Mouse (Mus musculus) ES-E14 (cell line): ENCODE measurements around the gene Nav1.

Source experiments
- HCFC1 ChIP-seq: IDR thresholded peaks from 2 replicates; pipeline ENCODE4 v1.6.1; 2012; ENCODE audit warnings: low read length, inconsistent platforms, borderline replicate concordance; ENCODE audit not compliant: insufficient read depth
- MAFK ChIP-seq: IDR thresholded peaks from 2 replicates; pipeline ENCODE4 v1.6.1; 2014; ENCODE audit warnings: mild to moderate bottlenecking, low read depth, low read length, inconsistent platforms; ENCODE audit not compliant: insufficient read depth
- ZC3H11A ChIP-seq: IDR thresholded peaks from 2 replicates; pipeline ENCODE4 v1.6.1; 2012; ENCODE audit warnings: low read depth, mild to moderate bottlenecking, inconsistent platforms, low read length, borderline replicate concordance

GRCm38 (mm10) chr1:135615715-135616641 lies 8.9 kb upstream of the Nav1 start:
- no peak for TF ChIP-seq MAFK
- no peak for TF ChIP-seq HCFC1
- TF ChIP-seq ZC3H11A: no peak
